Mouse (Mus musculus) c-Kit-positive CD71-positive TER-119-positive erythroid progenitor cells, embryonic 14.5 days (primary cell): ENCODE results near the gene Golga7b.

Experiments
- DNase-seq: peaks from one replicate; pipeline ENCODE4 v3.0.0-alpha.2; 2013; ENCODE audit warnings: low spot score

Gene Golga7b

GRCm38 (mm10) chr19:42303210-42303813 is 55.9 kb downstream of the Golga7b start:
- no peak for DNase-seq

DNA sequence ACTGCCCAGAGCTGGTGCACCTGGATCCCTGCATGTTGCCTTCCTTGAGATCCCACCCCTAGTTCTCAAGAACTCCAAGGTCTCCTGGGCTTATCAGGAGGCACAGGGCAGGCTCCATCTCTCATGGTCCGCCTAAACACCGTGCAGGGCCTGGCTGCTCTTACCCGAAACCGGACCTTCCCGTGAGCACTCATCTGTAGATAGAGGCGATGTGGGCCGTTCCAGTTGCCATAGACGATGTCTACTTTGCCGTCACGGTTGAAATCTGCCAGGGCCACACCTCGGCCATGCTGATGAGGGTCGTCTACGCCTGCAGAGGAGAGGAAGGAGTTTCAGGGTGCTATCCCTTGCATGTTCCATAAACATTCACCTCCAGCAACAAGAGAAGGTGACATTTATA is 57.1 kb downstream of the Golga7b start:
- no peak for DNase-seq

GRCm38 (mm10) chr19:42305746-42306145 is 58.4 kb downstream of the Golga7b start:
- no peak for DNase-seq

GRCm38 (mm10) chr19:42306202-42306601 is 58.8 kb downstream of the Golga7b start:
- no peak for DNase-seq

DNA sequence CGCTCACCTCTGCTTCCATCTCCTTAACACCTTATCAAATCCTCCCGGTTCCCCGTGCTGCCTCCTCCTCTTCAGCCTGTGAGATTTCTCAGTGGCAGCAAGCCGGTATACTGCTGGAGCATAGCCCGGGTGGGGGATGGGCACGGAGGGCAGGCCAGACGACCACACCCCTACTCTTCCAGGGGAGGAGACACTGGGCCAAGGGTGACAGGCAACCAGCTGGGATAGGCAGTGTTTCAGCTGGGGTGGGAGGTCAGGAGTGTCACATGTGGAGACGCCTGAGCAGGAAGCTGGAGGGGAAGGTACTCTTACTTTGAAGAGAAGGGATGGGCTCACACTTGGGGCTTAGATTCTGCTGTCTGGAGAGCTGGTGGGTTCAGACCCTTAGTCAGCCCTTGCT is 59.6 kb downstream of the Golga7b start:
- DNase-seq, result no peak

- no peak for DNase-seq
Measured at GRCm38 (mm10) chr19:42308931-42309330, 61.6 kb downstream of the Golga7b start.

- no peak for DNase-seq
Measured at GRCm38 (mm10) chr19:42311332-42311731, 64.0 kb downstream of the Golga7b start.

GRCm38 (mm10) chr19:42312191-42312590 is 64.8 kb downstream of the Golga7b start:
- DNase-seq, result no peak

- DNase-seq, result no peak
Measured at GRCm38 (mm10) chr19:42315070-42315679, 67.8 kb downstream of the Golga7b start.

GRCm38 (mm10) chr19:42315914-42316313 is 68.5 kb downstream of the Golga7b start:
- peak; percentile 34 for DNase-seq

- DNase-seq, result no peak
Measured at GRCm38 (mm10) chr19:42316525-42316924, 69.2 kb downstream of the Golga7b start.

GRCm38 (mm10) chr19:42316998-42317397 is 69.6 kb downstream of the Golga7b start:
- no peak for DNase-seq

DNA sequence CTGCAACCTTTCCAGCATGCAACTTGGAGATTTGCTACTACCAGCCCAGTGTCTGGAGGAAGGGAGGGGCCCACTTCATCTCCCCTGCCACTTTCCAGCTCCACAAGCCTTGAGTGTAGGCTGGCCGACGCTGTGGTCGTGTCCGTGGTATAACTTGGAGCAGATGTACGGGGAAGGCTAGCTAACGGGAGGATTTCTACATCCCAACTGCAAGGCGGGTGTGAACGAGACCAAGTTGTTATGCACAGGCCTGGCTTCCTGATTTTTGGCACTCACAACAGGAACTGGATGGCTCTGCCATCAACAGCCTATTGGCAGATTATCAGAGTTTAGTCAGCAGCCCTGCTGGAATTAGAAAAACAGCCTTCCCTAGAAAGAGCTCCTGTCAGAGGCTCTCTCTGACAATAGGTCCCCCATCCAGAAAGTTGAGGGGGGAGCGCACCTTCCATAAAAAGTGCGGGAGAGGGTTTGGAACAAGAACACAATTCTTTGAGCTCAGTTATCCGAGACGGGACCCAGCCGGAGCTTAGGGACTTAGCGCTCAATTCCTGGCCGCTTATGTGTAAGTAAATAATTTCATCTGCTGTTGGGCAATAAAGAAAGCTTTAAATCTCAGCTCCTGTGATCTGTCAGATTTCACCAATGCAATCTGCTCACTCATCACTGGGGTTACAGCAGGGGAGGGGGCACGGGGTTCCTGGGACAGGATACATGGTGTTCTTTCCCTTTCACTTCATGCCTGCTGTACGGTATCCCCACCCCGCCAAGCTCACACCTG is 70.5 kb downstream of the Golga7b start:
- DNase-seq, result no peak
